Mouse (Mus musculus): ENCODE measurements around the gene Art4.

The Art4 gene

GRCm38 (mm10) chr6:136883431-136883915 lies 25.9 kb upstream of the Art4 start:
- H3K27me3 ChIP-seq (ENCODE audit: insufficient read depth, low read length): no peaks in the 10 kb centered on the region
- no peak for TF ChIP-seq CTCF (conservative IDR thresholded peaks at IDR 0.05; ENCODE audit: low read length)
- TF ChIP-seq NANOG (IDR thresholded peaks at IDR 0.05; ENCODE audit: borderline replicate concordance, low read length): no peak
- TF ChIP-seq POU5F1 (IDR thresholded peaks at IDR 0.05; ENCODE audit: borderline replicate concordance, low read length): no peak
- H3K36me3 ChIP-seq (ENCODE audit: insufficient read depth, low read length): no peaks in the 10 kb centered on the region
- H3K4me3 ChIP-seq (replicated peaks; ENCODE audit: low read length): no peak overlapping the region
- H3K9me3 ChIP-seq (ENCODE audit: low read length): no peaks in the 10 kb centered on the region
- no peaks in the 10 kb centered on the region for H3K4me1 ChIP-seq (replicated peaks; ENCODE audit: low read depth, low read length)

GRCm38 (mm10) chr6:136881678-136882077 lies 24.1 kb upstream of the Art4 start:
- H3K4me3 ChIP-seq (replicated peaks; ENCODE audit: low read length): no peak overlapping the region
- no peaks in the 10 kb centered on the region for H3K27me3 ChIP-seq (ENCODE audit: insufficient read depth, low read length)
- H3K9me3 ChIP-seq (ENCODE audit: low read length): no peaks in the 10 kb centered on the region
- TF ChIP-seq NANOG (IDR thresholded peaks at IDR 0.05; ENCODE audit: borderline replicate concordance, low read length) (no peak), POU5F1 (IDR thresholded peaks at IDR 0.05; ENCODE audit: borderline replicate concordance, low read length) (no peak), CTCF (conservative IDR thresholded peaks at IDR 0.05; ENCODE audit: low read length) (no peak)
- H3K4me1 ChIP-seq (replicated peaks; ENCODE audit: low read depth, low read length): no peaks in the 10 kb centered on the region
- no peaks in the 10 kb centered on the region for H3K36me3 ChIP-seq (ENCODE audit: insufficient read depth, low read length)

DNA sequence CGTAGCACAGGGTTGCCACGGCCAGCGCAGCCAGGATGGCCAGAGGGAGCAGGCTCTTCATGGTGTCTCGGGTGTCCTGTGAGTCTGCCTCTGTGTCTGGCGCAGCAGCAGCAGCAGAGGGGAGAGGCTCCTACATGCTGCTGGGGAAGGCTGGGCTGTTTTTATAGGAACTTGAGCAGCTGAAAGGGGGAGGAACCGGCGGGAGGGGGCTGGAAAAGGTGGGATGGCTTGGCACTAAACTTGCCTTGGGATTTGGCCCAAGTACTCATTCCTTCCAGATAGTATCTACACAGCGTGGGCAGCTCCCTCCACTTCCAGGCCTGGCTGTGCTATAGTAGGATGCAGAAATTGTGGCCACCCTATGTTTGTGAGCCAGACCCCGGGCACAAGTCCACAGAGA lies 18.1 kb upstream of the Art4 start, which contains the start of gene Mgp:
Gene Mgp (minus strand): TSS at position 154 of the 400 bp plus-strand sequence.
- no peaks in the 10 kb centered on the region for H3K36me3 ChIP-seq (ENCODE audit: insufficient read depth, low read length)
- H3K9me3 ChIP-seq (ENCODE audit: low read length): no peaks in the 10 kb centered on the region
- 0 out of 2 replicates have a peak, but pooled peaks cover 2% of the 10 kb centered on the region for H3K4me1 ChIP-seq (replicated peaks; ENCODE audit: low read depth, low read length)
- peaks cover 6% of the 10 kb centered on the region; the same call in 1 of the 2 replicates for H3K27me3 ChIP-seq (ENCODE audit: insufficient read depth, low read length)
- no peak for TF ChIP-seq NANOG (IDR thresholded peaks at IDR 0.05; ENCODE audit: borderline replicate concordance, low read length)
- TF ChIP-seq POU5F1 (IDR thresholded peaks at IDR 0.05; ENCODE audit: borderline replicate concordance, low read length): no peak
- no peak for TF ChIP-seq CTCF (conservative IDR thresholded peaks at IDR 0.05; ENCODE audit: low read length)
- H3K4me3 ChIP-seq (replicated peaks; ENCODE audit: low read length): no peak within 1 kb of the TSS

GRCm38 (mm10) chr6:136874599-136874998 lies 17.1 kb upstream of the Art4 start:
- no peak for TF ChIP-seq NANOG (IDR thresholded peaks at IDR 0.05; ENCODE audit: borderline replicate concordance, low read length)
- no peak for TF ChIP-seq POU5F1 (IDR thresholded peaks at IDR 0.05; ENCODE audit: borderline replicate concordance, low read length)
- TF ChIP-seq CTCF (conservative IDR thresholded peaks at IDR 0.05; ENCODE audit: low read length): no peak
- H3K9me3 ChIP-seq (ENCODE audit: low read length): no peaks in the 10 kb centered on the region
- no peak overlapping the region for H3K4me3 ChIP-seq (replicated peaks; ENCODE audit: low read length)
- H3K27me3 ChIP-seq (ENCODE audit: insufficient read depth, low read length): peaks cover 6% of the 10 kb centered on the region; the same call in 1 of the 2 replicates
- H3K4me1 ChIP-seq (replicated peaks; ENCODE audit: low read depth, low read length): 0 out of 2 replicates have a peak, but pooled peaks cover 2% of the 10 kb centered on the region
- no peaks in the 10 kb centered on the region for H3K36me3 ChIP-seq (ENCODE audit: insufficient read depth, low read length)

DNA sequence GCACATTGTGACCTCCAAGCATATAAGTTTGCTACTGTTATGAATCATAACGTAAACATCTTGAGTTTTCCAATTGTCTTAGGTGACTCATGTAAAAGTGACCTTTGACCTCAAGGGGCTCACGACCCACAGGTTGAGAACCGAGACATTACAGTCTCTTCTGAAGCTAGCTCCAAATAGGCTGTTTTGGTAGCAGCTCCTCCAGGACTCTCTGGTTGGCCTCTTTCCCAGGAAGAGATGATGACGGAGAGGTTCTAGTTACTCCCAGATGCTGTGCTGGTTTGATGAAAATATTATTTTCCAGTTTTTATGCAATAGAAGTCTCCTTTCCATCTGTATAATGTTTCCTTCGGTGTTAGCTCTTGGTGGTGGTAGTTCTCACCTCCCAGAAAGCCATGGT lies 11.4 kb upstream of the Art4 start:
- no peaks in the 10 kb centered on the region for H3K9me3 ChIP-seq (ENCODE audit: low read length)
- no peaks in the 10 kb centered on the region for H3K36me3 ChIP-seq (ENCODE audit: insufficient read depth, low read length)
- H3K4me1 ChIP-seq (replicated peaks; ENCODE audit: low read depth, low read length): no peaks in the 10 kb centered on the region
- H3K4me3 ChIP-seq (replicated peaks; ENCODE audit: low read length): no peak overlapping the region
- TF ChIP-seq POU5F1 (IDR thresholded peaks at IDR 0.05; ENCODE audit: borderline replicate concordance, low read length): no peak
- TF ChIP-seq NANOG (IDR thresholded peaks at IDR 0.05; ENCODE audit: borderline replicate concordance, low read length): no peak
- TF ChIP-seq CTCF (conservative IDR thresholded peaks at IDR 0.05; ENCODE audit: low read length): no peak
- no peaks in the 10 kb centered on the region for H3K27me3 ChIP-seq (ENCODE audit: insufficient read depth, low read length)

DNA sequence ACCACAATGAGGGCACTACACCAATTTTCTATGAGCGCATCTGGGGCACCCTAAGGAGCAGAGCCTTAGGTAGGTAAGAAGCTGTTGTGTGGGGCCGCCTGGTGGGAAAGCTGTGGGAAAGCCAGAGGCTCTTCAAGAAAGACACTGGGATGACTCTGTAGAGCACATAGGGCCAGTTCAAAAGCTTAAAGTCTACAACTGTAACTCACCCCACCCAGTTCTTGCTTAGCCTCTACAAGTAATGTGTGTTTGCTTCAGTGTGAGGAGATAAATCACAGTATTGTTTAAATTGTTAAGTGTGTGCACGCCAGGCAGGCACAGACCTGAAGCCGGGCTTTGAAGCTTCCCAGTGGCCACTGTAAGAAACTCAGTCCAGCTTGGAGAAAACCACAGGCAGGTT lies 8.6 kb upstream of the Art4 start:
- TF ChIP-seq POU5F1 (IDR thresholded peaks at IDR 0.05; ENCODE audit: borderline replicate concordance, low read length): no peak
- TF ChIP-seq CTCF (conservative IDR thresholded peaks at IDR 0.05; ENCODE audit: low read length): no peak
- TF ChIP-seq NANOG (IDR thresholded peaks at IDR 0.05; ENCODE audit: borderline replicate concordance, low read length): no peak
- Histone ChIP-seq H3K36me3 (ENCODE audit: insufficient read depth, low read length) (no peaks in the 10 kb centered on the region), H3K4me3 (replicated peaks; ENCODE audit: low read length) (no peak overlapping the region), H3K27me3 (ENCODE audit: insufficient read depth, low read length) (no peaks in the 10 kb centered on the region), H3K9me3 (ENCODE audit: low read length) (no peaks in the 10 kb centered on the region), H3K4me1 (replicated peaks; ENCODE audit: low read depth, low read length) (no peaks in the 10 kb centered on the region)

DNA sequence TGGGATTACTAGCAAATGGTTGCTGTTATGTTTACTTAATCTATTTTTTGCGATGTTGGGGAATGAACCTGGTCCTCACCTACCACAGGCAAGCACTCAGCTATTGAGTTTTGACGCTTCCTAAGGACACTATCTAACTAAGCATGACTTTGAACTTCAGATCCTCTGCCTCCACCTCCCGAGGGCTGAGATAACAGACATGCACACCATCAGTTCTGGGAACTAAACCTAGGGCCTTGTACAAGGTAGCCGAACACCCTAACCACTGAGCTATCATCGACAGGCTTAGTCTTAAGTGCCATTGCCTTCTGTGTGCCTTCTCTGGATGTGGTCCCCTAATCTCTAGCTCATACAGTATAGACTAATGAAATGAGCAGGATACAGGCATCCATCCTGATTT lies 7.8 kb upstream of the Art4 start:
- TF ChIP-seq CTCF (conservative IDR thresholded peaks at IDR 0.05; ENCODE audit: low read length) (no peak), NANOG (IDR thresholded peaks at IDR 0.05; ENCODE audit: borderline replicate concordance, low read length) (no peak), POU5F1 (IDR thresholded peaks at IDR 0.05; ENCODE audit: borderline replicate concordance, low read length) (no peak)
- Histone ChIP-seq H3K4me1 (replicated peaks; ENCODE audit: low read depth, low read length) (no peaks in the 10 kb centered on the region), H3K27me3 (ENCODE audit: insufficient read depth, low read length) (peaks cover under 1% of the 10 kb centered on the region; the same call in 1 of the 2 replicates), H3K9me3 (ENCODE audit: low read length) (no peaks in the 10 kb centered on the region), H3K36me3 (ENCODE audit: insufficient read depth, low read length) (no peaks in the 10 kb centered on the region), H3K4me3 (replicated peaks; ENCODE audit: low read length) (no peak overlapping the region)

DNA sequence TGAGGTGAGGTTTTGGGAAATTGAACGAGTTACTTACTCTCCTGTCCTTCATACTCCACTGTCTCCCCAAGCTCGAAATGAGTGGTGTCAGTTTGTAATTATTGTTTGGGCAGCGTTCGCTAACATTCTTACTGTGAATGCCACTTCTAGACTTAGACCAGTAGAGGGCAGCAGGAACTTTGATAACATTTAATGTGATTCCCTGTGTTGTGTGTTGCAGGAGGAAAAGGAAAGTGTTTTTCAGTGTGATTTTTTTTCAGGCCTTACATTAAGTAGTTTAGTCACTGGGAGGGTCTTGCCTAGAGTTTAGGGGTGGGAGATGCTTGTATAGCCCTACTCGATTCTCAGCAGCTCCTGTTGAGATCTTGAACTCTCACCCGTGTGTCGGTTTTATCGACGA lies 3.5 kb upstream of the Art4 start:
- no peak overlapping the region for H3K4me3 ChIP-seq (replicated peaks; ENCODE audit: low read length)
- no peaks in the 10 kb centered on the region for H3K9me3 ChIP-seq (ENCODE audit: low read length)
- peaks cover 12% of the 10 kb centered on the region for H3K4me1 ChIP-seq (replicated peaks; ENCODE audit: low read depth, low read length)
- H3K27me3 ChIP-seq (ENCODE audit: insufficient read depth, low read length): peaks cover 14% of the 10 kb centered on the region; the same call in 1 of the 2 replicates
- no peaks in the 10 kb centered on the region for H3K36me3 ChIP-seq (ENCODE audit: insufficient read depth, low read length)
- TF ChIP-seq CTCF (conservative IDR thresholded peaks at IDR 0.05; ENCODE audit: low read length) (peak; percentile 35), POU5F1 (IDR thresholded peaks at IDR 0.05; ENCODE audit: borderline replicate concordance, low read length) (no peak)

DNA sequence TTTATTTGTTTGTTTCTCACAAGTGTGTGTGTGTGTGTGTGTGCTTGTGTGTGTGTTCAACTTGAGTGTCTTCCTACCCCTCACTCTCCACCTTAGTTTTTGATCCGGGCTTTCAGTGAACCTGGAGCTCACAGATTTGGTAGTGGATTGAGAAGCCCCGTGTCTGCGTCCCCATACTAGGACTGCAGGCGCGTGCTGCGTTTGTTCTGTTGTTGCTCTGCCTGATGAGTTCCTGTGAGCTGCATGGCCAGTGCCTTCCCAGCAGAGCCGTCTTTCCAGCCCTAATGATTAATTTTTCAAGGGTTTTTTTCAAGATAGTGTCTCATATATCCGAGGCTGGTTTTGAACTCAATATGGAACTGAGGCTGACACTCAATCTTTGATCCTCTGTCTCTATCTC lies 887 bp upstream of the Art4 start:
- TF ChIP-seq NANOG (IDR thresholded peaks at IDR 0.05; ENCODE audit: borderline replicate concordance, low read length): no peak
- no peak for TF ChIP-seq CTCF (conservative IDR thresholded peaks at IDR 0.05; ENCODE audit: low read length)
- Histone ChIP-seq H3K9me3 (ENCODE audit: low read length) (no peaks in the 10 kb centered on the region), H3K4me3 (replicated peaks; ENCODE audit: low read length) (no peak overlapping the region), H3K36me3 (ENCODE audit: insufficient read depth, low read length) (no peaks in the 10 kb centered on the region), H3K27me3 (ENCODE audit: insufficient read depth, low read length) (peaks cover 14% of the 10 kb centered on the region; the same call in 1 of the 2 replicates), H3K4me1 (replicated peaks; ENCODE audit: low read depth, low read length) (peaks cover 14% of the 10 kb centered on the region)

Measured in E14TG2a.4 (cell line).